Mouse (Mus musculus) layer of hippocampus, adult 18-20 months (tissue): ENCODE data around the gene Tnfaip2. TPM values are rescaled to one million over a fixed set of nuclear protein-coding genes. Genes with fewer than 3 reads are reported as not detected.
A peak's percentile ranks its signal among the peaks of the same experiment; 100 is the strongest.

Experiments used
- DNase-seq, 2 experiments: peaks; one replicate each; pipeline ENCODE4 v3.0.0; 2022; ENCODE audit warnings: low spot score in 2 of 2
- total RNA-seq, 2 experiments: library from RNA; stranded (reverse); gene quantifications; 2 replicates each; pipeline ENCODE4 v1.2.3; 2021

Gene Tnfaip2
- total RNA-seq, 2 experiments from 2014 or later: 0.30 to 1.7 TPM

- no peak for DNase-seq
These were observed 14.7 kb upstream of the Tnfaip2 start for GRCm38 (mm10) chr12:111427438-111428113.

GRCm38 (mm10) chr12:111428364-111428763 is 13.9 kb upstream of the Tnfaip2 start:
- DNase-seq: no peak

- peak in 1 of 2 experiments; percentile 48 for DNase-seq
These were observed 13.0 kb upstream of the Tnfaip2 start for GRCm38 (mm10) chr12:111428961-111429911.

- DNase-seq: no peak
These were observed 12.0 kb upstream of the Tnfaip2 start for GRCm38 (mm10) chr12:111430049-111430867.

- no peak for DNase-seq
These were observed 11.1 kb upstream of the Tnfaip2 start for GRCm38 (mm10) chr12:111430868-111431817.

GRCm38 (mm10) chr12:111432097-111432496 is 10.2 kb upstream of the Tnfaip2 start:
- no peak for DNase-seq

- DNase-seq: no peak
These were observed 9.4 kb upstream of the Tnfaip2 start for GRCm38 (mm10) chr12:111432751-111433331.

- no peak for DNase-seq
These were observed 8.0 kb upstream of the Tnfaip2 start for GRCm38 (mm10) chr12:111434164-111434744.

GRCm38 (mm10) chr12:111434745-111435327 is 7.4 kb upstream of the Tnfaip2 start:
- DNase-seq: no peak

GRCm38 (mm10) chr12:111436170-111436569 is 6.1 kb upstream of the Tnfaip2 start:
- DNase-seq: no peak

- DNase-seq: no peak
These were observed 5.6 kb upstream of the Tnfaip2 start for GRCm38 (mm10) chr12:111436640-111437039.

- no peak for DNase-seq
These were observed 4.9 kb upstream of the Tnfaip2 start for GRCm38 (mm10) chr12:111437222-111437900.

GRCm38 (mm10) chr12:111438850-111439249 is 3.4 kb upstream of the Tnfaip2 start:
- DNase-seq: no peak

GRCm38 (mm10) chr12:111440701-111441373 is 1.4 kb upstream of the Tnfaip2 start:
- DNase-seq: no peak

GRCm38 (mm10) chr12:111441523-111441922 is 746 bp upstream of the Tnfaip2 start:
- peak in 1 of 2 experiments; percentile 36 for DNase-seq

GRCm38 (mm10) chr12:111443011-111443870 is 972 bp downstream of the Tnfaip2 start:
- DNase-seq: no peak
